Mouse (Mus musculus) adrenal gland, adult 2 months (tissue): ENCODE results near the gene Arl3. TPM values are rescaled to one million over a fixed set of nuclear protein-coding genes. Genes with fewer than 3 reads are reported as not detected.

Experiments
- DNase-seq: peaks from one replicate; pipeline ENCODE4 v3.0.0; 2021
- polyA plus RNA-seq: library from polyadenylated mRNA; depleted of rRNA; stranded (reverse); fragments of >200 nt; gene quantifications from 2 replicates; pipeline ENCODE4 v1.2.3, GENCODE M21; 2012
- total RNA-seq, 2 experiments: library from RNA; stranded (reverse); gene quantifications; 2 replicates each; pipeline ENCODE4 v1.2.3; 2021

The Arl3 gene
- total and polyA plus RNA-seq, 3 experiments = 11.7 to 75.1 (median 51.6) TPM

- peak; percentile 30 for DNase-seq
Observed at GRCm38 (mm10) chr19:46517529-46518351, 55.3 kb downstream of the Arl3 start.

GRCm38 (mm10) chr19:46516667-46517528 lies 56.1 kb downstream of the Arl3 start:
- DNase-seq = peak; percentile 44

- peak; percentile 12 for DNase-seq
Observed at GRCm38 (mm10) chr19:46515287-46515821, 57.6 kb downstream of the Arl3 start.

GRCm38 (mm10) chr19:46514387-46514786 lies 58.6 kb downstream of the Arl3 start:
- DNase-seq = peak; percentile 14

GRCm38 (mm10) chr19:46511263-46511662 lies 61.7 kb downstream of the Arl3 start:
- peak; percentile 63 for DNase-seq

GRCm38 (mm10) chr19:46510824-46511223 lies 62.2 kb downstream of the Arl3 start:
- peak; percentile 27 for DNase-seq

- DNase-seq = peak; percentile 48
Observed at GRCm38 (mm10) chr19:46510401-46510800, 62.6 kb downstream of the Arl3 start.

- DNase-seq = peak; percentile 7
Observed at GRCm38 (mm10) chr19:46509736-46510135, 63.3 kb downstream of the Arl3 start.

GRCm38 (mm10) chr19:46509202-46509601 lies 63.8 kb downstream of the Arl3 start:
- peak; percentile 59 for DNase-seq

GRCm38 (mm10) chr19:46508738-46509137 lies 64.3 kb downstream of the Arl3 start:
- no peak for DNase-seq

GRCm38 (mm10) chr19:46507806-46508205 lies 65.2 kb downstream of the Arl3 start:
- peak; percentile 37 for DNase-seq

GRCm38 (mm10) chr19:46507181-46507581 lies 65.8 kb downstream of the Arl3 start:
- DNase-seq = peak; percentile 15

GRCm38 (mm10) chr19:46506372-46506717 lies 66.7 kb downstream of the Arl3 start:
- DNase-seq = peak; percentile 10

- no peak for DNase-seq
Observed at GRCm38 (mm10) chr19:46505646-46506371, 67.2 kb downstream of the Arl3 start.

- DNase-seq = no peak
Observed at GRCm38 (mm10) chr19:46504822-46505417, 68.1 kb downstream of the Arl3 start.

GRCm38 (mm10) chr19:46504085-46504552 lies 68.9 kb downstream of the Arl3 start:
- DNase-seq = peak; percentile 71

GRCm38 (mm10) chr19:46503351-46504084 lies 69.5 kb downstream of the Arl3 start:
- DNase-seq = peak; percentile 91

GRCm38 (mm10) chr19:46502471-46503166 lies 70.4 kb downstream of the Arl3 start:
- DNase-seq = peak; percentile 92

GRCm38 (mm10) chr19:46502069-46502455 lies 70.9 kb downstream of the Arl3 start:
- DNase-seq = peak; percentile 92
